Mouse (Mus musculus) R1 (cell line): ENCODE results near the gene Aff3.

Experiments used
- DNase-seq: peaks from one replicate; pipeline ENCODE4 v3.0.0-alpha.2; 2018; ENCODE audit warnings: low read depth, low spot score

The Aff3 gene

GRCm38 (mm10) chr1:38185517-38186226 lies 479.1 kb downstream of the Aff3 start:
- DNase-seq, result peak; percentile 74

DNA sequence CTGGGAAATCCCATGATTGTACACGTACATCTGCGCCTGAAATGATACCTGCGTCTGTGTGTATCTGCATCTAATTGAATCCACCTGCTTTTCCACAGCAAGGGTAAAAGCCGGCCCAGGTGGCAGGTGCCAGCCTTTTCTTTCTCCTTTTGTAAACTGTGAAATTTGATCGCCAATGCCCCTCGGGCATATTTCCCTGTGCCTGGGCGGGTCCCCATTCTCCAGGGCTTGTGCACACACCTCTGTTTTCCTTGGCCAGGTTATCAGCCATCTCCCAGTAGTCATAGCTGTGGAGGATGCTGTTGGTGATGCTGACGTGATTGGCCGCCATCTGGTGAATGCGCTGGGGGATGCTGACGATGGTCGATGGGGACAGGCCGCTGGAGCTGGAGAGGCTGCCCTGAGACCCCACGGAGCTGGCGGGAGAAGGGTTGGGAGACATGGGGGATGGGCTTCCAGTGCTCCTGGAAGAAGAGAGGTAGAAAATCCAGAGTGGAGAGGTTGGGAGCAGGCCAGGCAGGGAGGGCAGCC lies 483.7 kb downstream of the Aff3 start:
- no peak for DNase-seq

DNA sequence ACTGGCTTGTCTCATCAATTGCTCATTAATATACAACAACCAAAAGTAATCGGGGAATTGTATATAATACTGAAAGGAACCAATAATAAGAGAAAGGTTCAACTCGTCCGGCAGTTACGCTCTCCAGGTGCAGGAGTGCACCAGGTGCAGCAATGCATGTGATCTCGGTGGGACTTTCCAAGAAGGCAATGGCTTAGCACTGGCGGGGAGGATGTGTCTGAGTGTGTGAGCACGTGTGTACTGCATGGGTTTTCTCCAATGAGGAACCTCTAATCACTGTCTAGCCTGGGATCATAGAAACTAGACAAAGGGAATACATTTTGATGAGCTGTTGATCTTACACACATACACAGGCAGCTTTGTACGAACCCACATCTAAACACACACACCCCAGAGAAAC lies 485.8 kb downstream of the Aff3 start:
- DNase-seq, result no peak

GRCm38 (mm10) chr1:38176077-38176476 lies 488.7 kb downstream of the Aff3 start:
- DNase-seq, result no peak

DNA sequence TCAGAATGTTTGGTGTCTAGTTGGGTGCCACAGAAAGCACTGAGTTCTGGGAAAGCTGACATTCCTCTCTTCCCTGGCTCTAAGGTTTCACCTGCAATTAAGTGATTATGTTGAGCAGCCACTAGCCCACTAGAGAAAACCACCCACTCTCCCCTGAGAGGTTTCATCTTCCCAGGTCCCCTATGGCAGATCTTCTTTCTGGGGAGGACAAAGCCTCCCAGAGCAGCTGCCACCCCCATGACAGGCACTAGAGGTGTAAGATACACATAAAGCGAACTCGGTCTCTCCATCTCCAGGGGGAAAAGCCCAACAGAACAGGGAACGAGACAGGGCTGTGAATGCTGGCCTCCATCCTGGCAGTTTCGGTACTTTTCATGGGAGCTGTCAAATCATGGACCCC lies 492.9 kb downstream of the Aff3 start:
- DNase-seq, result no peak

GRCm38 (mm10) chr1:38165696-38166095 lies 499.1 kb downstream of the Aff3 start:
- DNase-seq, result no peak

GRCm38 (mm10) chr1:38150086-38150485 lies 514.7 kb downstream of the Aff3 start:
- DNase-seq, result no peak

- no peak for DNase-seq
Measured at GRCm38 (mm10) chr1:38146008-38146407, 518.7 kb downstream of the Aff3 start.

- no peak for DNase-seq
Measured at GRCm38 (mm10) chr1:38141371-38141770, 523.4 kb downstream of the Aff3 start.

GRCm38 (mm10) chr1:38140911-38141310 lies 523.8 kb downstream of the Aff3 start:
- peak; percentile 31 for DNase-seq

- no peak for DNase-seq
Measured at GRCm38 (mm10) chr1:38139396-38139795, 525.4 kb downstream of the Aff3 start.

GRCm38 (mm10) chr1:38132942-38133341 lies 531.8 kb downstream of the Aff3 start:
- DNase-seq, result peak; percentile 57

DNA sequence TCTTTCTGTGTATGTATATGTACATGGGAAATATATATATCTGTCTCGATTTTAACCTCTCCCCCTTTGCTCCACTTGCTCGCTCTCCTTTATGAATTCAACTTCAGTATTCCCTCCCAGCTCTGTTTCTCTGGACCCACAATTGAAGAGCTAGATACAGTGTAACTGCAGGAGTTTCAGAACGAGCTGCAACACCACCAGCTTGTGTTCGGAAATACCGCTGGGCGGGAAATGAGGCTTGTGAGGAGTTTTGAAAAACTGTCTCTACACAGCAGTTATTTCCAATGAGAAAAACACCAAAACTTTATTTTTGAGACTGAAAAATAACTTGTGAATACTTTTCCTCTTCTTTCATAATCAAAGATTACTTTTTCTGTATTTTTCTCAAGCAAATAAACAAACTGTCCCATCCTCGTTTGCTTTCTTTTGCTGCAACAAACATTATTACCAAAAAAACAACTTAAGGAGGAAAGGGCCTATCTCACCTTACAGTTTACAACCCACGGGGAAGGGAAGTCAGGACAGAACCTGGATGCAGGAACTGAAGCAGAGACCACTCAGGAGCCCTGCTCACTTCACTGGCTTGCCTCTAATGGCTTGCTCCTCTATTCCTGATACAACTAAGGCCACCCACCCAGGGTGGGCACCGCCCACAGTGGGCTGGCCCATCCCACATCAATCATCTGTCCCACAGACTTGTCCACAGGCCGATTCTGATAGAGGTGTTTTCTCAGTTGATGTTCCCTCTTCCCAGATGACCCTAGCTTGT lies 533.9 kb downstream of the Aff3 start:
- peak; percentile 69 for DNase-seq

DNA sequence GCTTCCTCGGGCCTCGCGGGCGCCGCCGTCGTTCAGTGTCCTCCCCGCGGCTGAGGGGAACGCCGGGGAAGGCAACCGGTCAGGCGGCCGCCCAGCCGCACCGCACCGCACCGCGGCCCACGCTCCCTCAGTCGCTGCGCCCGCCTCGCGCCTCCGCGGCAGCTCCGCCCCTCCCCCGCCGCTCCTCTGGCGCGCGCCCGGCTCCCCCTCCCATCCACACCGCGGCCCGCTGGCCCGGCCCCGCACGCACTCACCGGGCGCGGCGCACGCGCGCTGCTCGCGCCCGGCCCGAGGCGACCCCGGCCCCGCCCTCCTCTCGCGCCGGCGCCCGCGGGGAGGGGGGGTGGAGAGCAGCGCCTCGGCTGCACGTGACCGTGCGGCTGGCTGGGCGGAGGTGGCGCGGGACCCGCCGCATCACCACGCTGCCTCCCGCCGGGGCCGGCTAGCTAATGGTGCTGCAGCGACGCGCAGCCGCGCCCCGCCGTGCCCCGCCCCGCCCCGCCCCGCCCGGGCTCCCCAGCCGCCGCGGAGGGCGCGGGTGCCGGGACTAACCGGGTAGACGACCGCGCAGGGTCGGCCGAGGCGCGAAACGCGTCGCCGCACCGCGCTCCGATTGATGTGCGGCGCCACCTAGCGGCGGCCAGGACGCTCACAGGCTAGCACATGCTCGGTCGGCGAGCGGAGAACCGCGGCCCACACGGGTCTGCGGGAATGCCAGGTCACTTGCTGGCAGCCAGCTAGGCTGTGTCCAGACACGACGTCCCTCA lies 535.1 kb downstream of the Aff3 start, which contains the start of gene Rev1:
Gene Rev1 (minus strand): TSS at position 301 of the 767 bp plus-strand sequence.
- DNase-seq, result peak; percentile 78

DNA sequence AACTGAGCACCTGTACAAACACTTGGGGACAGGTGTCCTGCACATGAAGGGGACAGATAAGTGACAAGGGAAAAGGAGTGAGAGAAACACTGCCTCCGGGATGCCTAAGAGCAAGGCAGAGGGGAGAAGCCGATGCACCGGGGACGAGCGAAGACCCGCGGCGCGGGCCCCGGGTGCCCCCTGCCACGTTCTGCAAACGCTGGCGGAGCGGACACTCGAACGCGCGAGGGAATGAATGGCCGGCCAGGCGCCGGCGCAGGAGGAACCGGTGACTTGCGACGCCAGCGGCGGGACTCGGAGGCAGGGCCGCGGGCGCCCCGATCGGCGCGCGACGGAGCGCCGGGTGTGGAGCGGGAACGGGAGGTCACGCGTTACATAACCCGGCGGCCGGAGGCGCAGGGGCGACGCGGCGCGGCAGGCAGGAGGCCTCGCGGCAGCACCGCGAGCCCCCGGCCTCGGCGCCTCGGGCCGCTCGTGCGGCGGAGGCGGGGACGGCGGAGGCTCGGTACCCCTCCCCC lies 535.8 kb downstream of the Aff3 start:
- peak; percentile 49 for DNase-seq
